Mouse (Mus musculus) liver, embryonic 14.5 days (tissue): Measurements from ENCODE around the gene Pklr.

Experiments used
- CTCF ChIP-seq: IDR thresholded peaks from 2 replicates; pipeline ENCODE4 v1.5.1; 2016; ENCODE audit warnings: antibody characterized with exemption, low read depth, control low read depth
- EP300 ChIP-seq: IDR thresholded peaks from 2 replicates; pipeline ENCODE4 v1.6.1; 2016; ENCODE audit warnings: antibody characterized with exemption, low read depth

- TF ChIP-seq CTCF: 0 out of 2 replicates have a peak, but pooled peaks have one; percentile 2
- no peak for TF ChIP-seq EP300
Observed at GRCm38 (mm10) chr3:89100811-89101210, 35.1 kb upstream of the Pklr start, which contains the start of gene Gm43738.
